Mouse (Mus musculus) G1E-ER4 (cell line): ENCODE results near the gene Twsg1. TPM values are rescaled to one million over a fixed set of nuclear protein-coding genes. Genes with fewer than 3 reads are reported as not detected.

Source experiments
- GATA1 ChIP-seq: IDR thresholded peaks from one replicate; pipeline ENCODE4 v1.8.0; 2012; ENCODE audit warnings: low read length, inconsistent platforms
- polyA plus RNA-seq: library from polyadenylated mRNA; stranded (reverse); fragments of >175 nt; gene quantifications from 2 replicates; pipeline ENCODE4 v1.2.3, GENCODE M21; 2012

Gene Twsg1
- polyA plus RNA-seq, 1 experiment = 51.7 TPM

- no peak for TF ChIP-seq GATA1
Observed at GRCm38 (mm10) chr17:65911285-65912069, 39.5 kb downstream of the Twsg1 start.

DNA sequence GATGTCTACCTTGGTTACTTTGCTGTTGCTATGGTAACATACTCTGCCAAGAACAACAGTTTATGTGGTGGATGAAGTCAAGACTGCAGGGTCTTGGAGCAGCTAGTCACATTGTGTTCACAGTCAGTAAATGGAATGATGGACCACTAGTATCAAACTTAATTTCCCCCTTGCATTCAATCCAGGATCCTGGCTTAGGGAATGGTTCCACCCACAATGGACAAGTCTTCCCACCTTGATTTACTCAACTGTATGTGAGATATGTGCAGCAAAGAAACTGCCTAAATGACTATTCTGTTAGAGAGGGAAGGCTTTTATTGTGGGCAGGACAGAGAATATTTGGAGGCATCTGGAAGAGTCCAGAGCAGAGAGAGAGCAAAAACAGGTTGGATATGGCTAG is 42.8 kb downstream of the Twsg1 start:
- no peak for TF ChIP-seq GATA1

DNA sequence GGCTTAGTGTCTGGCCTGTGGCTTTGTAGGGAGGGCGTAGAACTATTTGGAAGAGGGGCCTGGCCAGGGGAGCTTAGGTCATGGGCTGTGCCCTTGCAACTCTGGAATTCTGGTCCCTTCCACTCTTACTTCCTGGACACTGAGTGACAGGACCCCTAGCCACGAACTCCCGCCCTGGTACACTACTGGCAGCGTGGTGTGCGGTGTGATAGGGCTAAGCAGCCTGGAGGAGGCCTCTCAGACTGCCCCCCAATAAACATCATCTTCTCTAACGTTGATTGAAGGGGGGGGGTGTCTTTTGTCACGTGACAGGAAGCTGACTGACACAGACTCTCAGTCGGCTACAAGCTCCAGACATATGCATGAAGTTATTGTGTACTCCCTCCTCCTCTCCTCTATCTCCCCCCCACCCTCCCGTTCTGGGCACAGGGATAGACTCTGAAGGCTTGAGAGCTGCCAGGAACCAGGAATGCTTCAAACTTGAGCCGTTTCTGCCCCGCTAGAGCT is 44.1 kb downstream of the Twsg1 start:
- TF ChIP-seq GATA1 = no peak

DNA sequence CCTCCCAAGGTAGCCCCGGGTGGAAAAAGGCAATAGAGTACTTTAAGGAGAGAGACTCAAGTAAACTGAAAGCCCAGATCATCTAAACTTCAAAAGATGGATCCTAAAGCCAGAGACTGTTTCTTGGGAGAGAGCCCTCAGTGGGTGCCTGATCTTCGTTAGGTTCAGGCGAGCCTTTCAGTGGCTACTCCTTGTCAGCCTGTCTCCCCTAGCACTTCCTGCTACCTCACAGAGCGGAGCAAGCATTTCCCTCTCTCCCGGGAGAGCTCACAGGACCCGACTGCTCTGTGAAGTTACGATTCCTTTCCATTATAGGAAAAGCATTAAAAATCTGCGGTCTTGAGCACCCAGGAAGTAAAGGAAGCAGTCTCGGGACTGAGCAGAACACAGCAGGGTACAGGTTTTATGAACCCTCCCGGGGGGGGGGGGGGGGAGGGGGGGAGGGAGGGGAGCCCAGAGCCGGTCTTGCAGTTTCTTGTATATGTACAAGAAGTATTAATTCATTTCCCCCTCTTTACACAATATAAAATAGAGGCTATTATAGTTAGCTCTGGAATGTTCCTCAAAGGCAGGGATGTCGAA is 44.6 kb downstream of the Twsg1 start:
- no peak for TF ChIP-seq GATA1

DNA sequence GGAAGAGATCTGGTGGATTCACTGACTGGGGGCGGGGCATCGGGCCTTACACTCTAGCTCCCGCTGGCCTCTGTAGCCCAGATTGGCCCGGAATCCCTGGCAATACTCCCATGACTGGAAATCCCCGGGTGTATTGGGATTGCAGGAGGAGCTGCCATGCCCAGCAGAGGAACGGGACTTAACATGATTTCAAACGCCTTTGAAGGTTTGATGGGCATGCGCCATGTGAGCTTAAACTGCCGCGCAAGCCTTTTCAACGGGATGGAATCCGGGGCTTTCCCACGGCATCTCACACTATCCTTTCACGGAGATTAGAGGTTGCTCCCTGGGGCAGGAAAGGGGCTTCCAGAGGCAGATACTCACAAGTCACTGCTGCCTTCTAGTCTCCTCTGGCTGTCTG is 45.8 kb downstream of the Twsg1 start:
- TF ChIP-seq GATA1 = no peak

DNA sequence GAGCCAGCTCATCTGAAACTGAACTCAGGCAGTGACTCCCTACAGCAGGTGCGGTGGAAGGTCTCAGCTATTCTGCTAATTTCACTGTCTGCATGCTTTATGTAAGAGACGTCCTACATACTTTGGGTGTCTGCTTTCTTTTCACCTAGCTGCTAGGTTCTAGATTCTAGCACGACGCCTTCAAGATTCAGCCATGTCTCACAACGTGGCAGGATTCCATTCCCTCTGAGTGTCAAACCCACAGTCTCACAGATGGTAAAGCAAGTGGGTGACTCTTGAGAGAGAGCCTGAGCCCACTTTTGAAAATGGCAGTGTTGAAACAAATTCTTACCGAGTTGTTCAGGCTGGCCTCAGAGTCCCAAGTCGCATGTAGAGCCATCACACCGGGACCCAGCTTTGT is 47.2 kb downstream of the Twsg1 start:
- no peak for TF ChIP-seq GATA1

DNA sequence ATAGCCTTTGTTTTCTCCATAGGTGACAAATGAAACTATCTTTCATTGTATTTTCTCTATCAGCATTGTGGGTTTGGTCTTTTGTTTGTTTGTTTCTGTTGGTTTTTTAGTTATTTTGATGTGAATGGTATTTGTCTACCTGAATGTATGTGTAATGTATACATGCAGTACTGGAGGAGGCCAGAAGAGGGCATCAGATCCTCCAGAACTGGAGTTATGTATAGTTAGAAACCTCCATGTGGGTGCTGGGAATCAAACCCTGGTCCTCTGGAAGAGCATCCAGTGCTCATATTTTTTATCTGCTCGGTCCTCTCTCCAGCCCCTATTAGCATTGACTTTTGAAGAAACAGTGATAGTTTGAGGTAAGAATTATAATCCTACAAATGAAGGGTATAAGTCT is 48.0 kb downstream of the Twsg1 start:
- TF ChIP-seq GATA1 = no peak

DNA sequence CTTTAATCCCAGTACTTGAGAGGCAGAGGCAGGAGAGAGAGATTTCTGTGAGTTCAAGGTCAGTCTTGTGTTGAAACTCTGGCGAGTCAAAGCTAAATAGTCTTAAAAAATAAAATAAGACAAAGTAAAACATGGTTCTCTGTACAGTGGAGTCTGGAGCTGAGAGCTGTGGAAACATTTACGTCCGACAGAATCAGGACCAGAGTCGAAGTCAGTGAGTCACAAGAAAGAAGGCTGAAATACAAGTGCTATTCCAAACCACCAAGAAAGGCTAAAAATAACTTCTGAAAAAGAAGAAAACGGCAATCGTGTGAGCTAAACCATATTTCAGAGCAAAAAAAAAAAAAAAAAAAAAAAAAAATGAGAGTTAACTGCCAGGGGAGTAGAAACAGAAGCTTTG is 48.7 kb downstream of the Twsg1 start:
- TF ChIP-seq GATA1 = no peak

GRCm38 (mm10) chr17:65896016-65896415 is 55.0 kb downstream of the Twsg1 start:
- no peak for TF ChIP-seq GATA1

GRCm38 (mm10) chr17:65889476-65889875 is 61.5 kb downstream of the Twsg1 start:
- TF ChIP-seq GATA1 = no peak

GRCm38 (mm10) chr17:65886571-65886970 is 64.5 kb downstream of the Twsg1 start:
- TF ChIP-seq GATA1 = no peak

DNA sequence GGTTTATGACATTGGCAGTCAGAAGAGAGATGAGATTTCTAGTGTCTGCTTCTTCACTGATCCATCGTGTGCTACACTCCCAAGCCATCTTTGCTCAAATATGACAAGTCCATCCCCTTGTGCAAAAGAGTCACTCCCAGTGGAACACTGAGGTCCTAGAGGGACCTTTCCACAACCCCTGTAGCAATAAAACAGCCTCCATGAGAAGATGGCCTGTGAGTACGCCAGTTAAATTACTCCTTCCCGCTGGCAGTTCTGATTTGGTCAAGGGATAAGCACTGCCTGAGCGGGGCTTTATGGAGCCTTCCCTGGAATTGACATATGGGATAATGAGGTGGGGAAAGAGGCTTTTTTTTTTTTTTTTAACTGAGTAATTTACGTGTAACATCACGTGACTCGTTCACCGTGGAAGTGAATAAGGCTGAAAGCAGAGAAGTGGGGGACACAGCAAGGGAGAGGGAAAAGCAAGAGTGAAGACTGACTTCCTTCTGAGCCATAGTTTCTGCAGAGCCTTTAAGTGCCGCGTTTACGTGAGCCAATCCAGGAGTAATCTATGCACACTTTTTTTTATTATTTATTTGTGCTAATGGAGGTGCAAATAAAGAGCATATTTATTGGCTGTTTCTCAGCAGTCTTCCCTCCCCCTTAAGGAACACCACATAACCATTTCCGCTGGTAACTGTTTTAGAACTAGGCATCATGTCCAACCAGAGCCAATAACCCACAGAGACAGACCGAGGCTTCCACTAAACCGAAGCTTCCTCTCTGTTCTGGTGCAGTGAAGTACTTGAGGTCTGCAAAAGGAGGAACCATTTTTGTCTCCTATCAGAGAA is 65.1 kb downstream of the Twsg1 start, which contains the start of gene Ralbp1:
TSS of gene Ralbp1 (minus strand) at position 102 of the 833 bp plus-strand sequence.
- TF ChIP-seq GATA1 = no peak

GRCm38 (mm10) chr17:65885398-65885696 is 65.7 kb downstream of the Twsg1 start:
- no peak for TF ChIP-seq GATA1

DNA sequence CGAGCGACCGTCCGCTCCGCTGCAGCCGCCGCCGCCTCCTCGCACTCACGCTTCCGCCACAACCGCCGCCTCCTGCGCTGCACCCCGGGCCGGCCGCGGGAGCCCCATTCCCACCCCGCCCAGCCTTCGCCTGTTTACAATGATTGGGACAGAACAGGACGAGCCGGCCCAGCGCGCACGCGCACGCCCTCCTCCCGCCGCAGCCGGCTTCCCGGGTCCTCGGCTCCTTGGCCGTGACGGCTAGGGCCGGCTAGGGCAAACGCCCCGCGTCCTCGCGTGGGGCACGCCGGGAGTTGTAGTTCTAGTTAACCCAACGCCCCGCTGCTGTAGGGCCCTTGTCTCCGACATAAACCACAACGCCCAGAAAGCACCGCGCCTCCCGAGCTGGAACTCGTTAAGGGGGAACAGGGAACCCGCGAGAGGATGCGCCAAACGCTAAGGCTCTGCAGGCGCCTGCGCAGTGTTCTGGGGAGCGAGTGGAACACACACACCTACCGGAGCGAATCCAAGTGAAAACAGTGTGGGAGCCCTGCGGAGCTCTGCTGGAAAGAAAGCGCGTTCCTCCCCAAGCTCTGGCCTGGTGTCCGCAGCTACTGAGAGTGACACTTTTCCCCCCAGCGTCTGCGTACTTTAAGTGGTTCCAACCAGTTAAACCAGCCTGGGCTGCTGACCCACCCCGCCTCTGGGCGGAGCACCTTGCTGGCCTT is 66.2 kb downstream of the Twsg1 start:
- no peak for TF ChIP-seq GATA1

DNA sequence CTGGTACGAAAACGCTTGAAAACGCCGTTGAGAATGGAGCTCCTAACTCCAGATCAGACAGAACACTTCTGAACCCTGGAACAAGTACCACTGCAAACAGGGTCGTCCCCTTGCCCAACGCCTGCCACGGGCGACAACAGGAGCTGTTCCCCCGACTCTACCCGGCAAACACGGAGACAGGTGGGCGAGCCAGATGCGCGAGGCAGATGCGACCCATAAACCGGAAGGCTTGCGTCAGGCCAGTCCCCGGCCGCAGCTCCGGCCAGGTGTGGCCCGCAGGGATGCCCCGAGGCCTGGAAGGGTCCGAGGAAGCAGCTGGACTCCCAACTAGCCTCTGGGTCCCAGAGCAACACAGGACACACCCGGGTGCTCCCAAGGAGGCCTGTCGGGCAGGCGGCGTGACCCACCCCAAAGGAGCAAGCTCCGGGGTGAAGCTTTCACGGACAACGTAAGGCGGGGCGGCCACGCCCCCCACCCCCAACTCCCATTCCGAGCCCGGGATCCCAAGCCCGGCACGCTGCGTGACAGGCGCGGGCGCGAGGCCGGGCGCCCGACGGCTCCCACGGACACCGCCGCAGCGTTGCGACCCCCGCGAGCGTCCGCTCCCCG is 66.9 kb downstream of the Twsg1 start:
- TF ChIP-seq GATA1 = no peak

DNA sequence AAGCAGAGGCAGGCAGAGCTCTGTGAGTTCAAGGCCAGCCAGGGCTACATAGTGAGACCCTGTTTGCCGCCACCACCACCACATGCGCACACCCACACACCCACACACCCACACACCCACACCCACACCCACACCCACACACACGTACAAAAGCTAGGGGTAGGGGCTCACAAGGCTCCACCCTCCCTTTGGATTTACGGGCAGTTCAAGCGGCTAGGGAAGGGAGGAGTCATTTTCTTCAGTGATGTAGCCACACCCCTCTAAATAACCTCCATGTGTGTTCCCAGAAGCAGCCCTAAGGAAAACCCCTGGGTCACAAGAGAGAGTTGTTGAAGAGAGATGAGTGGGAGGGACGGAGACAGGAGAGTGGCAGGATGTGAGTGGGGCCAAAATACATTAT is 74.0 kb downstream of the Twsg1 start:
- TF ChIP-seq GATA1 = no peak
